Comparison of ENCODE assay signal across 8 mouse cellular contexts in the genomic region with DNA sequence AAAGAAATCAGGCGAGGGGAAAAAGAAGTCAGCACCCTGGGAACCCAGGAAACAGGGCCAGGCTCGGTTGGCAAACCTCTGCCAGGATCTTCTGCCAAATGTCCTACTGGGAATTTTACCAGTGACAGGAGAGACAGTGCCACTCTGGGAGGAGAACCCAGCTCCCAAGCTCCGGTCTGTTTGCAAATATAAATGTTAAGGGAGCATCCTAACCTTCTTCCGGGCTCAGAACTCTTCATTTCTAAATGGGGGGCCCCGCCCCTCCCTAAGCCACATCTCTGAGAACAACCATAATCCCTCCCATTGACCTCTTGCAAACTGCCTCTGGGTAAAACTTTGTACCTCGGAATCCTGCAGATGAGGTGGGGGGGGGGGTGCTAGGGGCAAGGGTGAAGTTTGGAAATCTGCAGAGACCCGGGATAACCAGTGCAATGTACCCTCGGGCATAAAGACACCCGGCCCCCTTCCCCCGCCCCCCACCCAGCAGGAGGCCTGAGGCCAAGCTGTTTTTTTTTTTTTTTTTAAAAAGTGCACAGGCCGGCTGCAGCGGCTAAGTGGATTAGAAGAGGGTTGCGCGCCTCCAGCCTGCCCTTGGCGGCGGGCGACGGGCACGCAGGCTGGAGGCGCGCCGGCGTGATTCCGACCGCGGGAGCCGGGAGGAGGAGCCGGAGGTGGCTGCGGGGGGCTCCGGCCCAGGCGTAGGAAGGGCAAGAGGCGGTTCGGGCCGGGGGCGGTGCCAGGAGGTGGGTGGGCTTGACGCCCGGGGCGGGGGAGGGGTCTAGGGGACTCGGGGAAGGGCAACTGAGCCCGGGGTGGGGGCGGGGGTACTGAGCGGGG. TPM values are rescaled to one million over a fixed set of nuclear protein-coding genes. Genes with fewer than 3 reads are reported as not detected.
DNase-seq lines count a peak whose midpoint lies in the region; ATAC-seq and TF ChIP-seq lines count a peak whose summit lies in the region.

No protein-coding gene starts in this region.

- TF ChIP-seq POLR2A in ES-Bruce4 (IDR thresholded peaks at IDR 0.05; ENCODE audit: insufficient read depth, low read length), result no peak

- ATAC-seq in forebrain, embryonic 13.5 days, result peak; percentile 68
- ATAC-seq in lung, embryonic 14.5 days (ENCODE audit: insufficient read depth), result peak; percentile 60
- peak; percentile 32; the same call in 1 of the 2 replicates for ATAC-seq in neutrophil, adult 5-6 weeks (ENCODE audit: extremely low read depth, insufficient number of reproducible peaks, low FRiP score, poor library complexity, severe bottlenecking)

- no peaks in the 10 kb centered on the region for H3K4me1 ChIP-seq in ES-Bruce4 (ENCODE audit: control insufficient read depth, insufficient read depth, low read length)
- peaks cover 43% of the 10 kb centered on the region for H3K4me1 ChIP-seq in forebrain, embryonic 13.5 days
- peaks cover 12% of the 10 kb centered on the region; the same call in 1 of the 2 replicates for H3K4me1 ChIP-seq in lung, embryonic 14.5 days (ENCODE audit: insufficient read depth)

- DNase-seq in c-Kit-positive CD71-positive TER-119-positive erythroid progenitor cells, embryonic 14.5 days (ENCODE audit: low spot score), result peak; percentile 68
- DNase-seq in heart, postnatal 25 days (ENCODE audit: low spot score), result peak; percentile 55
- DNase-seq in layer of hippocampus, adult 18-20 months (ENCODE audit: low spot score in 2 of 2), result peak; percentile 55 to 65
- peak; percentile 92 for DNase-seq in lung, embryonic 14.5 days
- DNase-seq in testis, postnatal 14 days (ENCODE audit: low spot score), result peak; percentile 88

- peak overlapping the region; percentile 78 for H3K9ac ChIP-seq in ES-Bruce4 (ENCODE audit: low read depth, poor library complexity, severe bottlenecking)
- H3K9ac ChIP-seq in forebrain, embryonic 13.5 days, result peak overlapping the region; percentile 77
- H3K9ac ChIP-seq in lung, embryonic 14.5 days, result peak overlapping the region; percentile 79

- no peaks in the 10 kb centered on the region for H3K36me3 ChIP-seq in ES-Bruce4 (ENCODE audit: control insufficient read depth, insufficient read depth, low read length, poor library complexity, severe bottlenecking)
- H3K36me3 ChIP-seq in forebrain, embryonic 13.5 days (ENCODE audit: poor library complexity, severe bottlenecking), result no peaks in the 10 kb centered on the region
- no peaks in the 10 kb centered on the region for H3K36me3 ChIP-seq in lung, embryonic 14.5 days (ENCODE audit: insufficient read depth)

- no peaks in the 10 kb centered on the region for H3K27me3 ChIP-seq in ES-Bruce4 (ENCODE audit: control insufficient read depth, insufficient read depth, low read length, poor library complexity, severe bottlenecking)
- H3K27me3 ChIP-seq in forebrain, embryonic 13.5 days, result peaks cover 18% of the 10 kb centered on the region
- H3K27me3 ChIP-seq in lung, embryonic 14.5 days (ENCODE audit: insufficient read depth, low read length), result no peaks in the 10 kb centered on the region

- intact Hi-C loops in heart, postnatal 25 days (cut with DNase I), result loop anchor here (1.0 kb wide), 1 partner anchor 34 kb away; no protein-coding TSS in a partner anchor

- H3K27ac ChIP-seq in ES-Bruce4 (ENCODE audit: insufficient read depth, low read length), result no peak overlapping the region
- H3K27ac ChIP-seq in forebrain, embryonic 13.5 days, result no peak overlapping the region
- peak overlapping the region; percentile 80 for H3K27ac ChIP-seq in lung, embryonic 14.5 days (ENCODE audit: low read depth)

- TF ChIP-seq CTCF in ES-Bruce4 (IDR thresholded peaks at IDR 0.05; ENCODE audit: low read depth, low read length), result peak; percentile 17
- peak; percentile 58 for TF ChIP-seq CTCF in lung, embryonic 14.5 days (IDR thresholded peaks at IDR 0.05; ENCODE audit: low read depth)

- H3K4me3 ChIP-seq in ES-Bruce4 (ENCODE audit: low read depth, low read length), result peak overlapping the region; percentile 82
- H3K4me3 ChIP-seq in forebrain, embryonic 13.5 days, result peak overlapping the region; percentile 69
- peak overlapping the region; percentile 77 for H3K4me3 ChIP-seq in lung, embryonic 14.5 days (ENCODE audit: low read depth, low read length)

- TF ChIP-seq EP300 in ES-Bruce4 (IDR thresholded peaks at IDR 0.05; ENCODE audit: insufficient read depth, low read depth, low read length), result no peak

- H3K4me2 ChIP-seq in forebrain, embryonic 13.5 days, result peak overlapping the region; percentile 100
- H3K4me2 ChIP-seq in lung, embryonic 14.5 days, result peak overlapping the region; percentile 95

- H3K9me3 ChIP-seq in ES-Bruce4 (replicated peaks; ENCODE audit: control insufficient read depth, insufficient read depth, low read length, poor library complexity, severe bottlenecking), result no peaks in the 10 kb centered on the region
- H3K9me3 ChIP-seq in forebrain, embryonic 13.5 days (replicated peaks), result no peaks in the 10 kb centered on the region
- H3K9me3 ChIP-seq in lung, embryonic 14.5 days (ENCODE audit: low read depth, low read length), result no peaks in the 10 kb centered on the region

- WGBS in forebrain, embryonic 13.5 days, result 3% methylated on average over 40 of the region's 42 CpGs
- WGBS in lung, embryonic 14.5 days, result 2% methylated on average over 42 of the region's 42 CpGs

RNA-seq across cellular contexts. Expression of a gene that starts 2.3 kb away (rescaled TPM):
- polyA plus RNA-seq in ES-Bruce4 (2011; ENCODE audit: insufficient read depth, insufficient read length, low read depth, missing spikeins), result 9.6 and 10.1 TPM in 2 replicates
- 0.27 and 0.37 TPM in 2 replicates for polyA plus RNA-seq in forebrain, embryonic 13.5 days (2015; fragmentation: Nextera tagmentation; extraction: Ambion mirVana)
- total RNA-seq in heart, postnatal 25 days (2021), result 1 to 10 TPM; 6.5 to 8.8 TPM
- total RNA-seq in layer of hippocampus, adult 18-20 months (2021), result 10 to 100 TPM; 54.5 to 60.0 TPM
- polyA plus RNA-seq in lung, embryonic 14.5 days (2014; fragmentation: Nextera tagmentation; extraction: Ambion mirVana), result 1.3 and 1.6 TPM in 2 replicates
- 35.1 and 36.9 TPM in 2 replicates for total RNA-seq in neutrophil, adult 5-6 weeks (2017)
